Mouse (Mus musculus): ENCODE data around the gene Bicra.

Gene Bicra

GRCm38 (mm10) chr7:15945721-15946536 is 101.8 kb downstream of the Bicra start, which contains the start of gene Nop53:
Nop53 (minus strand) TSS chr7:15946074.
- in situ Hi-C loops (cut with MboI), result no loop called here

GRCm38 (mm10) chr7:15945211-15945610 is 102.5 kb downstream of the Bicra start:
- in situ Hi-C loops (cut with MboI), result no loop called here

GRCm38 (mm10) chr7:15944311-15944710 is 103.4 kb downstream of the Bicra start:
- in situ Hi-C loops (cut with MboI), result no loop called here

GRCm38 (mm10) chr7:15938621-15939020 is 109.1 kb downstream of the Bicra start:
- in situ Hi-C loops (cut with MboI), result no loop called here

GRCm38 (mm10) chr7:15937491-15937890 is 110.2 kb downstream of the Bicra start:
- in situ Hi-C loops (cut with MboI), result no loop called here

GRCm38 (mm10) chr7:15933437-15934359 is 114.0 kb downstream of the Bicra start:
- in situ Hi-C loops (cut with MboI), result no loop called here

GRCm38 (mm10) chr7:15931635-15932034 is 116.1 kb downstream of the Bicra start:
- in situ Hi-C loops (cut with MboI), result no loop called here

- in situ Hi-C loops (cut with MboI), result no loop called here
Observed at GRCm38 (mm10) chr7:15930543-15930942, 117.2 kb downstream of the Bicra start.

GRCm38 (mm10) chr7:15929910-15930309 is 117.8 kb downstream of the Bicra start:
- in situ Hi-C loops (cut with MboI), result no loop called here

GRCm38 (mm10) chr7:15922220-15922773 is 125.4 kb downstream of the Bicra start, which contains the start of gene Selenow:
Selenow (minus strand) TSS chr7:15922402.
- in situ Hi-C loops (cut with MboI), result no loop called here

- in situ Hi-C loops (cut with MboI), result no loop called here
Observed at GRCm38 (mm10) chr7:15921796-15922195, 125.9 kb downstream of the Bicra start.
